28 mouse cellular contexts compared by ENCODE assay signal in the genomic region with DNA sequence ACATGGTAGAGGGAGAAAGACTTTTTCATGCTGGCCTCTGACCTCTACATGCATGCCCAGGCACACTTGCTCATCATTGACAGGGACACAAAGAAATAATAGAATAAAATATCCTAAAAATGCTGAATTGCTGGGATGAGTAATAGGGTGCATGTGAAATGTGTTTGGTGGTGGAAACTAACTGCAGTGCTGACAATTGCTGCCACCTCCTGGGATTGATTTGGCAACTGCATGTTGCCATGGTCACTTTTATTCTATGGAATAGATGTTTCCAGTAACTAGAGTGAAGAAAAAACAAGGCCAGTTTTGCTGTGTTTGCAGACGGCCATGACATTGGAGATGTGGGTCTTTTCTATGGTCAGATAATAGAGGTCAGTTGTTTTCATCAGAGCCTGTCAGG.
DNase-seq lines count a peak whose midpoint lies in the region; ATAC-seq and TF ChIP-seq lines count a peak whose summit lies in the region.
"Had no signal": no experiment of that assay in that cellular context is flagged by ENCODE, and none has a peak within 500 bp of the region (broad histone marks: within the 10 kb centered on the region; RNA-seq: fewer than 3 reads in every experiment).

No protein-coding gene starts in this region.

- no peak overlapping the region for H3K9ac ChIP-seq in forebrain, embryonic 13.5 days
- H3K9ac ChIP-seq in kidney, postnatal 0 days (ENCODE audit: low read depth, low read length), result no peak overlapping the region
- H3K9ac ChIP-seq: forebrain, embryonic 15.5 days; heart, embryonic 12.5 days; hindbrain, embryonic 13.5 days; limb, embryonic 15.5 days; liver, embryonic 14.5 days; lung, embryonic 14.5 days; neural tube, embryonic 15.5 days had no signal

- H3K27ac ChIP-seq in forebrain, embryonic 13.5 days, result no peak overlapping the region
- no peak overlapping the region for H3K27ac ChIP-seq in forebrain, embryonic 10.5 days
- no peak overlapping the region for H3K27ac ChIP-seq in kidney, postnatal 0 days
- H3K27ac ChIP-seq: forebrain, embryonic 15.5 days; hindbrain, embryonic 13.5 days; limb, embryonic 15.5 days; liver, embryonic 14.5 days; neural tube, embryonic 15.5 days had no signal

- ATAC-seq in forebrain, embryonic 13.5 days, result peak; percentile 19; the same call in 1 of the 2 replicates
- no peak for ATAC-seq in kidney, postnatal 0 days (replicated peaks; ENCODE audit: low FRiP score, low read depth)
- ATAC-seq: forebrain, embryonic 15.5 days; midbrain, embryonic 16.5 days; Patski had no signal

- 20% methylated on average over 1 of the region's 1 CpGs for WGBS in forebrain, embryonic 13.5 days
- 66% methylated on average over 1 of the region's 1 CpGs for WGBS in forebrain, embryonic 10.5 days
- WGBS in kidney, postnatal 0 days, result 66% methylated on average over 1 of the region's 1 CpGs

- no peaks in the 10 kb centered on the region for H3K4me1 ChIP-seq in forebrain, embryonic 13.5 days
- H3K4me1 ChIP-seq in forebrain, embryonic 10.5 days, result no peaks in the 10 kb centered on the region
- H3K4me1 ChIP-seq in kidney, postnatal 0 days (replicated peaks; ENCODE audit: insufficient read depth, low read length), result no peaks in the 10 kb centered on the region
- H3K4me1 ChIP-seq: forebrain, embryonic 15.5 days; heart, embryonic 12.5 days; hindbrain, embryonic 13.5 days; limb, embryonic 15.5 days; megakaryocyte, embryonic 14.5 days; neural tube, embryonic 15.5 days had no signal

- 0 out of 2 replicates have a peak, but pooled peaks have one; percentile 6 for TF ChIP-seq CTCF in kidney, postnatal 0 days (IDR thresholded peaks at IDR 0.05; ENCODE audit: low read depth)

- no peak overlapping the region for H3K4me2 ChIP-seq in forebrain, embryonic 13.5 days
- H3K4me2 ChIP-seq in kidney, postnatal 0 days (ENCODE audit: low read length), result no peak overlapping the region
- H3K4me2 ChIP-seq: forebrain, embryonic 15.5 days; heart, embryonic 12.5 days; hindbrain, embryonic 13.5 days; limb, embryonic 15.5 days; lung, embryonic 14.5 days; neural tube, embryonic 15.5 days had no signal

- H3K36me3 ChIP-seq in forebrain, embryonic 13.5 days (ENCODE audit: poor library complexity, severe bottlenecking), result no peaks in the 10 kb centered on the region
- no peaks in the 10 kb centered on the region for H3K36me3 ChIP-seq in forebrain, embryonic 10.5 days (replicated peaks)
- H3K36me3 ChIP-seq in kidney, postnatal 0 days (ENCODE audit: insufficient read depth, low read length), result no peaks in the 10 kb centered on the region
- H3K36me3 ChIP-seq: forebrain, embryonic 15.5 days; heart, embryonic 12.5 days; hindbrain, embryonic 13.5 days; limb, embryonic 15.5 days; neural tube, embryonic 15.5 days had no signal

- no peak overlapping the region for H3K4me3 ChIP-seq in forebrain, embryonic 13.5 days
- no peak overlapping the region for H3K4me3 ChIP-seq in forebrain, embryonic 10.5 days
- no peak overlapping the region for H3K4me3 ChIP-seq in kidney, postnatal 0 days (replicated peaks; ENCODE audit: low read depth, low read length)
- H3K4me3 ChIP-seq: forebrain, embryonic 15.5 days; heart, embryonic 12.5 days; hindbrain, embryonic 13.5 days; limb, embryonic 15.5 days; megakaryocyte, embryonic 14.5 days; neural tube, embryonic 15.5 days had no signal

- H3K27me3 ChIP-seq in forebrain, embryonic 13.5 days, result no peaks in the 10 kb centered on the region
- H3K27me3 ChIP-seq in forebrain, embryonic 10.5 days (ENCODE audit: poor library complexity, severe bottlenecking), result no peaks in the 10 kb centered on the region
- no peaks in the 10 kb centered on the region for H3K27me3 ChIP-seq in kidney, postnatal 0 days (ENCODE audit: insufficient read depth, low read length)
- H3K27me3 ChIP-seq: forebrain, embryonic 15.5 days; heart, embryonic 12.5 days; hindbrain, embryonic 13.5 days; limb, embryonic 15.5 days; megakaryocyte, embryonic 14.5 days; neural tube, embryonic 15.5 days; Patski had no signal

- no peak for DNase-seq in forebrain, embryonic 10.5 days (ENCODE audit: extremely low spot score, low spot score)
- no peak for DNase-seq in kidney, postnatal 0 days (ENCODE audit: low spot score)
- no peak for DNase-seq in kidney, postnatal 4 days
- peak; percentile 23 to 28 for DNase-seq in right cerebral cortex, postnatal 10 days (ENCODE audit: low spot score in 2 of 2)
- no peak for DNase-seq in right cerebral cortex, adult 2 months (ENCODE audit: low spot score in 2 of 2)
- no peak for DNase-seq in cerebellum, adult 9-10 months
- DNase-seq: adrenal gland, postnatal 10 days; cerebellum, adult 9-11 months; gastrocnemius, postnatal 25 days; heart, adult 18-20 months; heart, postnatal 10 days; kidney, adult 2 months; kidney, postnatal 10 days; layer of hippocampus, postnatal 36 days; lung, embryonic 14.5 days; right cerebral cortex, adult 18-20 months; thymus, adult 18-20 months; thymus, postnatal 36 days had no signal

- no peaks in the 10 kb centered on the region for H3K9me3 ChIP-seq in forebrain, embryonic 13.5 days (replicated peaks)
- no peaks in the 10 kb centered on the region for H3K9me3 ChIP-seq in forebrain, embryonic 10.5 days
- H3K9me3 ChIP-seq in kidney, postnatal 0 days (replicated peaks; ENCODE audit: low read length), result no peaks in the 10 kb centered on the region
- H3K9me3 ChIP-seq: forebrain, embryonic 15.5 days; heart, embryonic 12.5 days; hindbrain, embryonic 13.5 days; limb, embryonic 15.5 days; megakaryocyte, embryonic 14.5 days; neural tube, embryonic 15.5 days had no signal

Comparison
In these comparisons a context has a peak if more than half of its experiments do, and no peak if none do; other contexts are left out.
1. DNase-seq: peak in right cerebral cortex, postnatal 10 days (2 of 2); none in forebrain, embryonic 10.5 days (single experiment), kidney, postnatal 0 days (single experiment), kidney, postnatal 4 days (0 of 2), right cerebral cortex, adult 2 months (0 of 2) and cerebellum, adult 9-10 months (single experiment).